Mouse (Mus musculus) C2C12 (cell line): ENCODE results near the gene Wnt11.

ENCODE experiments used
- CEBPB ChIP-seq: IDR thresholded peaks from one replicate; pipeline ENCODE4 v1.6.1; 2011; ENCODE audit warnings: low read depth, mild to moderate bottlenecking, control low read depth, moderate library complexity
- CTCF ChIP-seq: IDR thresholded peaks from one replicate; pipeline ENCODE4 v1.5.1; 2011; ENCODE audit not compliant: control insufficient read depth, insufficient read depth, insufficient read length
- MAX ChIP-seq: IDR thresholded peaks from one replicate; pipeline ENCODE4 v1.6.1; 2011; ENCODE audit warnings: mild to moderate bottlenecking, control low read depth
- MYOD1 ChIP-seq: IDR thresholded peaks from one replicate; pipeline ENCODE4 v1.6.1; 2011; ENCODE audit warnings: low read depth; ENCODE audit not compliant: control insufficient read depth, insufficient read length
- USF1 ChIP-seq: IDR thresholded peaks from one replicate; pipeline ENCODE4 v1.6.1; 2011; ENCODE audit warnings: low read depth, mild to moderate bottlenecking, control low read depth, moderate library complexity

- TF ChIP-seq CTCF = no peak
- no peak for TF ChIP-seq MYOD1
- no peak for TF ChIP-seq USF1
- TF ChIP-seq MAX = no peak
- TF ChIP-seq CEBPB = no peak
These were observed 20.5 kb downstream of the Wnt11 start for GRCm38 (mm10) chr7:98855388-98855787.
